Mouse (Mus musculus) liver, adult 2 months (tissue): ENCODE results near the gene Tango2.

Experiments
- CTCF ChIP-seq: fragments of 200-500 bp; IDR thresholded peaks from 2 replicates; pipeline ENCODE4 v1.5.1; 2011; ENCODE audit warnings: low read depth, low read length, control low read depth
- POLR2A ChIP-seq: fragments of 200-500 bp; IDR thresholded peaks from 2 replicates; pipeline ENCODE4 v1.6.1; 2011; ENCODE audit warnings: low read length, control low read depth; ENCODE audit not compliant: insufficient read depth; ENCODE audit errors: extremely low read depth

GRCm38 (mm10) chr16:18252736-18253135 lies 95.2 kb downstream of the Tango2 start:
- TF ChIP-seq CTCF, result no peak
- no peak for TF ChIP-seq POLR2A
